Mouse (Mus musculus) cortical plate, adult 2 months (tissue): ENCODE measurements around the gene Ppme1. TPM values are rescaled to one million over a fixed set of nuclear protein-coding genes. Genes with fewer than 3 reads are reported as not detected.
A peak's percentile ranks its signal among the peaks of the same experiment; 100 is the strongest.

Experiments
- H3K27ac ChIP-seq: fragments of 200-500 bp; 2 replicates; pipeline ENCODE4 v1.5.1; 2012; ENCODE audit warnings: low read length, control low read depth, inconsistent platforms; ENCODE audit not compliant: insufficient read depth
- H3K4me1 ChIP-seq: fragments of 200-500 bp; 2 replicates; pipeline ENCODE4 v1.6.1; 2011; ENCODE audit warnings: low read length; ENCODE audit not compliant: control insufficient read depth, insufficient read depth
- H3K4me3 ChIP-seq: fragments of 200-500 bp; 2 replicates; pipeline ENCODE4 v1.5.1; 2011; ENCODE audit warnings: mild to moderate bottlenecking, low read length, control low read depth; ENCODE audit not compliant: insufficient read depth
- CTCF ChIP-seq: fragments of 200-500 bp; IDR thresholded peaks from 2 replicates; pipeline ENCODE4 v1.5.1; 2011; ENCODE audit warnings: mild to moderate bottlenecking, control low read depth, low read length; ENCODE audit not compliant: insufficient read depth; ENCODE audit errors: extremely low read depth
- POLR2A ChIP-seq: fragments of 200-500 bp; IDR thresholded peaks from 2 replicates; pipeline ENCODE4 v1.6.1; 2011; ENCODE audit warnings: mild to moderate bottlenecking, low read length, control low read depth; ENCODE audit not compliant: insufficient read depth; ENCODE audit errors: extremely low read depth
- polyA plus RNA-seq: library from polyadenylated mRNA; depleted of rRNA; stranded (reverse); fragments of >200 nt; gene quantifications from 2 replicates; pipeline ENCODE4 v1.2.3, GENCODE M21; 2012; rRNA removed

The Ppme1 gene
- polyA plus RNA-seq, 1 experiment: 303 TPM

- Histone ChIP-seq H3K4me3 (no peak overlapping the region), H3K27ac (no peak overlapping the region), H3K4me1 (peaks cover 7% of the 10 kb centered on the region; the same call in 1 of the 2 replicates)
- TF ChIP-seq CTCF (no peak), POLR2A (no peak)
These were observed 84.1 kb downstream of the Ppme1 start for GRCm38 (mm10) chr7:100287748-100288578.

GRCm38 (mm10) chr7:100285383-100285782 is 86.7 kb downstream of the Ppme1 start, which contains the start of gene P4ha3:
Gene P4ha3, plus strand, starts transcription at chr7:100285520.
- Histone ChIP-seq H3K4me3 (peak within 1 kb of the TSS; percentile 18), H3K4me1 (peaks cover 7% of the 10 kb centered on the region; the same call in 1 of the 2 replicates), H3K27ac (no peak within 1 kb of the TSS)
- TF ChIP-seq POLR2A (no peak), CTCF (no peak)

- Histone ChIP-seq H3K4me1 (peaks cover 7% of the 10 kb centered on the region; the same call in 1 of the 2 replicates), H3K4me3 (no peak overlapping the region), H3K27ac (0 out of 2 replicates have a peak overlapping the region, but pooled peaks have one; percentile 19)
- TF ChIP-seq CTCF: no peak
These were observed 88.8 kb downstream of the Ppme1 start for GRCm38 (mm10) chr7:100283298-100283697.

- TF ChIP-seq CTCF (no peak), POLR2A (no peak)
- H3K4me3 ChIP-seq: no peak overlapping the region
- H3K4me1 ChIP-seq: peaks cover 7% of the 10 kb centered on the region; the same call in 1 of the 2 replicates
- no peak overlapping the region for H3K27ac ChIP-seq
These were observed 90.5 kb downstream of the Ppme1 start for GRCm38 (mm10) chr7:100281596-100281995.

GRCm38 (mm10) chr7:100279803-100280202 is 92.3 kb downstream of the Ppme1 start:
- H3K4me3 ChIP-seq: no peak overlapping the region
- TF ChIP-seq CTCF (peak; percentile 82), POLR2A (no peak)

More at GRCm38 (mm10) chr7:100279803-100280202, 92.3 kb downstream of the Ppme1 start:
- Histone ChIP-seq H3K4me1 (peaks cover 4% of the 10 kb centered on the region; the same call in 1 of the 2 replicates), H3K27ac (no peak overlapping the region)

Other genes with a start within 250 kb of the Ppme1 start
- 7.8 and 8.9 TPM in 2 replicates for gene Lipt2, start 213.0 kb downstream of the Ppme1 start, polyA plus RNA-seq
- 0.44 and 0.57 TPM in 2 replicates for gene Kcne3, start 195.8 kb downstream of the Ppme1 start, polyA plus RNA-seq
- 91.0 and 97.7 TPM in 2 replicates for gene Pgm2l1, start 144.9 kb downstream of the Ppme1 start, polyA plus RNA-seq
- 3.1 and 3.7 TPM in 2 replicates for gene P4ha3, start 86.8 kb downstream of the Ppme1 start, polyA plus RNA-seq
- 17.6 and 19.6 TPM in 2 replicates for gene C2cd3, start 74 bp downstream of the Ppme1 start, polyA plus RNA-seq
- gene Ucp3, start 100.7 kb upstream of the Ppme1 start, polyA plus RNA-seq: 4.4 and 4.6 TPM in 2 replicates
- gene Ucp2, start 121.0 kb upstream of the Ppme1 start, polyA plus RNA-seq: 37.0 and 42.0 TPM in 2 replicates
- 0.85 and 1.1 TPM in 2 replicates for gene Dnajb13, start 142.7 kb upstream of the Ppme1 start, polyA plus RNA-seq
- gene Coa4, start 164.8 kb upstream of the Ppme1 start, polyA plus RNA-seq: 7.3 and 8.3 TPM in 2 replicates
- gene Rab6a, start 235.1 kb upstream of the Ppme1 start, polyA plus RNA-seq: 319 and 331 TPM in 2 replicates
- gene Mrpl48, start 236.0 kb upstream of the Ppme1 start, polyA plus RNA-seq: 82.6 and 84.8 TPM in 2 replicates